In genomic region chrX:160699171-160699570, GRCm38 (mm10) we compare ENCODE assay signal across 17 mouse cellular contexts. TPM values are rescaled to one million over a fixed set of nuclear protein-coding genes. Genes with fewer than 3 reads are reported as not detected.
"Had no signal": no experiment of that assay in that cellular context is flagged by ENCODE, and none has a peak within 500 bp of the region (broad histone marks: within the 10 kb centered on the region; RNA-seq: fewer than 3 reads in every experiment).

No protein-coding gene starts in this region.

- H3K4me2 ChIP-seq: liver, embryonic 11.5 days; liver, embryonic 15.5 days; stomach, embryonic 15.5 days had no signal

- ATAC-seq: lung, postnatal 0 days; midbrain, embryonic 16.5 days had no signal

- H3K27me3 ChIP-seq: liver, embryonic 15.5 days had no signal

- H3K9ac ChIP-seq: liver, embryonic 15.5 days; stomach, embryonic 15.5 days had no signal

- H3K9me3 ChIP-seq: limb, embryonic 10.5 days; liver, embryonic 15.5 days; stomach, embryonic 15.5 days had no signal

- H3K36me3 ChIP-seq: limb, embryonic 10.5 days; liver, embryonic 15.5 days; stomach, embryonic 15.5 days had no signal

- H3K4me3 ChIP-seq: layer of hippocampus, adult 2 months; limb, embryonic 10.5 days; liver, embryonic 15.5 days; stomach, embryonic 15.5 days had no signal

- H3K27ac ChIP-seq: layer of hippocampus, adult 2 months; limb, embryonic 10.5 days; liver, embryonic 15.5 days; stomach, embryonic 15.5 days had no signal

- DNase-seq: kidney, postnatal 10 days; kidney, postnatal 4 days; lung, adult 2 months; lung, postnatal 36 days; right cerebral cortex, postnatal 14 days; thymus, adult 2 months; thymus, postnatal 25 days had no signal

- H3K4me1 ChIP-seq: limb, embryonic 10.5 days; liver, embryonic 15.5 days; stomach, embryonic 15.5 days had no signal

RNA-seq across cellular contexts. Expression of gene Ppef1, which starts 36.4 kb away (rescaled TPM):
- total RNA-seq: megakaryocyte progenitor cell, adult 5-6 weeks had no signal
- polyA plus RNA-seq: limb, embryonic 10.5 days; liver, embryonic 11.5 days; liver, embryonic 15.5 days; lung, adult 2 months; spleen, adult 2 months; thymus, adult 2 months; urinary bladder, adult 2 months had no signal
